Mouse (Mus musculus): ENCODE data around the gene Xntrpc.
A peak's percentile ranks its signal among the peaks of the same experiment; 100 is the strongest.

Gene Xntrpc

GRCm38 (mm10) chr7:102081784-102082183 lies 16.3 kb downstream of the Xntrpc start:
- no peak for DNase-seq (ENCODE audit: low read depth, low spot score)

GRCm38 (mm10) chr7:102082816-102083215 lies 17.3 kb downstream of the Xntrpc start, which contains the start of gene Trpc2:
Gene Trpc2 (plus strand): TSS chr7:102083116.
- no peak for DNase-seq (ENCODE audit: low read depth, low spot score)

DNA sequence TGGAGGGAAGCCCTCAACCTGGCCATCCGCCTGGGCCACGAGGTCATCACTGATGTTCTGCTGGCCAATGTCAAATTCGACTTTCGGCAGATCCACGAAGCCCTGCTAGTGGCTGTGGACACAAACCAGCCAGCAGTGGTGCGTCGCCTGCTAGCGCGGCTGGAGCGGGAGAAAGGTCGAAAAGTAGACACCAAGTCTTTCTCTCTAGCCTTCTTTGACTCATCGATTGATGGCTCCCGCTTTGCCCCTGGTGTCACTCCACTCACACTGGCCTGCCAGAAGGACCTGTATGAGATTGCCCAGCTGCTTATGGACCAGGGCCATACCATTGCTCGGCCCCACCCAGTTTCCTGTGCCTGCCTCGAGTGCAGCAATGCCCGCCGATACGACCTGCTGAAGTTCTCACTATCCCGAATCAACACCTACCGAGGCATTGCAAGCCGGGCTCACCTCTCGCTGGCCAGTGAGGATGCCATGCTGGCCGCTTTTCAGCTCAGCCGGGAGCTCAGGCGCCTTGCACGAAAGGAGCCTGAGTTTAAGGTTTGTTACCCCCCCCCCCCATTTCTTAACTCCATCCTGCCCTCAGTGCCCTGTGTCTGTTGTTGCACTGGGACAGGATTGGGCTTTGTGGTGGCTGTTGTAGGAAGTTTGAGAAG lies 18.7 kb downstream of the Xntrpc start:
- DNase-seq (ENCODE audit: low read depth, low spot score): no peak

DNA sequence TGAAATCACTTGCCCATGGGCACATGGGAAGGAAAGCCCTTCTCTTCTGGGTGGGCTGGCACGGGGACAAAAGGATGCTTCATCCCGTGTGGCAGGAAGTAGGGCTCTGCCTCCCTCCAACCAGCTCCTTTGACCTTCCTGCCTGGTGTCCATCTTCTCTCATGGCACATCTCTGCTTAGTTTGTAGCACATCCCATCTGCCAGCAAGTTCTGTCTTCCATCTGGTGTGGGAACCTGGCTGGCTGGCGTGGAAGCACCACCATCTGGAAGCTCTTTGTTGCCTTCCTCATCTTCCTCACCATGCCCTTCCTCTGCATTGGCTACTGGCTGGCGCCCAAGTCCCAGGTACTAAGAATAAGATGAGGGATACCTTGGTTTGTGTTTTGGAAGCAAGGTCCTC lies 21.8 kb downstream of the Xntrpc start:
- DNase-seq (ENCODE audit: low read depth, low spot score): no peak

- no peak for DNase-seq (ENCODE audit: low read depth, low spot score)
Observed at GRCm38 (mm10) chr7:102099760-102100661, 34.5 kb downstream of the Xntrpc start.

DNA sequence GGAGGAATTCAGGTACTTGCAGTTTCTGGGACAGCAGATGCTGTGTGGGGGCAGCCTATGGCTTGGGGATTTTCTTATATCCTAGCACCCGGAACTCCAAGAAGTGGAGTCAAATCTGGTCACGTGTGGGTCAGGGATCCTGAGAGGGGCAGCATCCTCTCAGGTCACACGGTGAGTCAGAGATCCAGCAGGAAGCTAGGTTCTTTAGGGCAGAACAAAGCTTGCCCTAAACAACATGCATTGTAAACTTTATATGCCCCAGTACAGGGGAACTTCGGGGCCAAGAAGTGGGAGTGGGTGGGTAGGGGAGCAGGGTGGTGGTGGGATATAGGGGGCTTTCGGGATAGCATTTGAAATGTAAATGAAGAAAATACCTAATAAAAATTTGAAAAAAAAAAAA lies 35.4 kb downstream of the Xntrpc start:
- DNase-seq (ENCODE audit: low read depth, low spot score): no peak

- no peak for DNase-seq (ENCODE audit: low read depth, low spot score)
Observed at GRCm38 (mm10) chr7:102101487-102101886, 36.0 kb downstream of the Xntrpc start, which contains the start of gene Art1. Gene Art1 (plus strand): TSS chr7:102101743.

GRCm38 (mm10) chr7:102102241-102102640 lies 36.7 kb downstream of the Xntrpc start:
- DNase-seq (ENCODE audit: low read depth, low spot score): peak; percentile 24

GRCm38 (mm10) chr7:102102696-102103095 lies 37.2 kb downstream of the Xntrpc start:
- DNase-seq (ENCODE audit: low read depth, low spot score): no peak

DNA sequence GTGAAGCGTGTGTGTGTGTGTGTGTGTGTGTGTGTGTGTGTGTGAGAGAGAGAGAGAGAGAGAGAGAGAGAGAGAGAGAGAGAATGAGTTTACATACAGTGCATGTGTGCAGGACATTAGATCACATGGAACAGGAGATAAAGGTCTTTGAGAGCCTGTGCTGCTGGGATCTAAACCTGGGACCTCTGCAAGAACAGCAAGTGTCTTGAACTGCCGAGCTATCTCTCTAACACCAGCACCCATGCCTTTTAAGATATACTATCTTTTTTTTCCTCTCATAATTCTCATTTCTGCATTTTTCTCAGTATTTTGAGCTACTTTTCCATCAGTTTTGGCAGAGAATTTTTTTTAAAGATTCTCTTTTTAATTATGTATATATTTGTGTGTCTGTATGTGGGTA lies 38.0 kb downstream of the Xntrpc start:
- no peak for DNase-seq (ENCODE audit: low read depth, low spot score)

- peak; percentile 16 for DNase-seq (ENCODE audit: low read depth, low spot score)
Observed at GRCm38 (mm10) chr7:102104126-102104525, 38.6 kb downstream of the Xntrpc start.

DNA sequence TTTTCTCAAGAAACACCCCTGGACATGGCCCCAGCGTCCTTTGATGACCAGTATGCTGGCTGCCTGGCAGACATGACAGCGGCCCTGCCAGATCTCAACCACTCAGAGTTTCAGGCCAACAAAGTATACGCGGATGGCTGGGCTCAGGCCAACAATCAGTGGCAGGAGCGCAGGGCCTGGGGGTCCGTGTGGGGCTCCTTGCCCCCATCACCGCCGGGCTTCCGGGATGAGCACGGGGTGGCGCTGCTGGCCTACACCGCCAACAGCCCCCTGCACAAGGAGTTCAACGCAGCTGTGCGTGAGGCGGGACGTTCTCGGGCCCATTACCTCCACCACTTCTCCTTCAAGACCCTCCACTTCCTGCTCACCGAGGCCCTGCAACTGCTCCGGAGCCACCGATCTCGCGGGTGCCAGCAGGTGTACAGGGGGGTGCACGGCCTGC lies 41.2 kb downstream of the Xntrpc start:
- no peak for DNase-seq (ENCODE audit: low read depth, low spot score)

DNA sequence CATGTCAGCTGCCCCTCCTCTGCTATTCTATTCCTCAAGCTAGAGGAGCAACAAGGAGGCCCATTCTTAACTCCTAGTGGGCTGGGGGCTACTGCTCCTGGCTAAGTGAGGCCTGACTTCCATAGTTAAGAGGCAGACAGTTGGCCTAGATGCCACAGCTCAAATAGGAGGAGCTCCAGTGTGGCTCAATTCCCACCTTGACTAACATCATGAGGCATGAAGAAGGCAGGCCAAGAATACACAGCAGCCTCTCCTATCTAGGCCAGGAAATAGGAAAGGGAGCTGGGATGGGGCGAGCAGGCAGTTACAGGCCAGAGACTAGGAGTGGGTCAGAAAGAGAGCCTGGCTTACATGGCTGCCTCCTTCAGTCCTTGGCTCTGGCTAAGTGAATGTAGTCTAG lies 42.7 kb downstream of the Xntrpc start:
- no peak for DNase-seq (ENCODE audit: low read depth, low spot score)

DNA sequence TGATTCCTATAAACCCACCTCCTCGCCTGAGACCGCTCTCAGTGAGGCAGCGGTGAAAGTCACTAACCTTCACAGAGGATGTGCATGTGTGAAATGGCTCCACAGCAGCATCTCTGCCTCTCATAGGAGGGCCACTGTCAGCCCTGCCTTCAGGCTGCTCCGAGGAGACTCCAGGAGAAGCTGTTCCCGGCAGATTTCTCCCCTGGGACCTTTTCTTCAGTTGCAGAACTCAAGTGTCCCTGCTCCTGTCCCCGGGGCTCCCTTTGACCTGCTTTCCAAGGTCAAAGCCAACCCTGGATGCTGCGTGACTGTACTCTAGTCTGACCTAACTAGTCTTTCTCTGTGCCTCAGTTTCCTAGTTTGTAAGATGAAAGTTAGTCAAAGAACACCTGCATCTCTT lies 43.7 kb downstream of the Xntrpc start, which contains the start of gene Art5:
Gene Art5 (minus strand): TSS at position 319 of the 400 bp plus-strand sequence.
- DNase-seq (ENCODE audit: low read depth, low spot score): no peak

- no peak for DNase-seq (ENCODE audit: low read depth, low spot score)
Observed at GRCm38 (mm10) chr7:102109746-102110145, 44.2 kb downstream of the Xntrpc start.

GRCm38 (mm10) chr7:102113151-102113729 lies 47.7 kb downstream of the Xntrpc start:
- DNase-seq (ENCODE audit: low read depth, low spot score): no peak

DNA sequence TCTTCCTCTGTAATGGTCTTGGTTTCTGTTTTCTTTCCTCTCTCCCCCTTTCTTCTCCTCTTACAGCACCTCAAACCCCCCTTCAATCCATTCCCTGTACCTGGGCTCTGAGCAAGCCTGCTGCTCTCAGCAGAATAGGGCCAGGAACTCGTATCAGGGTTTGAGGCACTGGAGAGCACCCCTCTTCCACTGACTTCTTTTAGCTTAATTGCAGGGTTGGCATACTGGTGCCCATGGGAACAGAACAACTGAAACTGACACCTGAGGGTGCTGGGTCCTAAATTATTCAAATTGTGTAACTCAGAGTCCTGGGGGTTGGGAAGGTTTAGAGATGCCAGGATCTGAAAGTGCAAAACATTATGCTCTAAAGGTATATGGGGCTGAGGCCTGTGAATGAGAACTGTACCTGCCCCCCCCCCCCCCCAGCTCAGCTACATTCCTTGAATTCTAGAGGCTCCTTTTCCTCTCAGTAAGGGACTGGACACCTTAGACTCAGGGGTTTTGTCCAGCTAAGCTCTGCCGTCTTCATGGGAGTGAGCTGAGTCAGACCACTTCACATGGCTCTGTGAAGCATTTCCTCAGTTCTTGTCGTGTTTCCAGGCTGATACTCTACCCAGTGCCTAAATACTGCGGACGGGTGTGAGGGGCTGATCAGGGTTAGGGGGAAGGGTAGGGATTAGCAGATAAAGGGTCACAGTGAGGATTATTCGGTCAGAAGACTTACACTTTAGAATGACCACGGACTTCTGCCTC lies 51.2 kb downstream of the Xntrpc start, which contains the start of gene Chrna10:
Gene Chrna10 (minus strand): TSS at position 250 of the 753 bp plus-strand sequence.
- DNase-seq (ENCODE audit: low read depth, low spot score): no peak

DNA sequence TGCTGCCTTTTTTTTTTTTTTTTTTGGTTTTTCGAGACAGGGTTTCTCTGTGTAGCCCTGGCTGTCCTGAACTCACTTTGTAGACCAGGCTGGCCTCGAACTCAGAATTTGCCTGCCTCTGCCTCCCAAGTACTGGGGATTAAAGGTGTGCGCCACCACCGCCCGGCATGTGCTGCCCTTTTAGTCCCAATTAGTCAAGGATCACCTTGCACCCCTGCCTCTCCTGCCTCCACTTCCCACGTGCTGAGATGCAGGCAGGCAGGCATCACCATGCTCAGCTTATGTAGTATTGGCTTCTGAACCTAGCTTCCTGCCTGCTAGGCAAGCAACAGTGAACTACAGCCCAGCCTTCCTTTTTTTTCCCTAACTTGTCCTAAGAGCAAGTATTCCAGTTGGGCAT lies 51.9 kb downstream of the Xntrpc start:
- DNase-seq (ENCODE audit: low read depth, low spot score): no peak

DNA sequence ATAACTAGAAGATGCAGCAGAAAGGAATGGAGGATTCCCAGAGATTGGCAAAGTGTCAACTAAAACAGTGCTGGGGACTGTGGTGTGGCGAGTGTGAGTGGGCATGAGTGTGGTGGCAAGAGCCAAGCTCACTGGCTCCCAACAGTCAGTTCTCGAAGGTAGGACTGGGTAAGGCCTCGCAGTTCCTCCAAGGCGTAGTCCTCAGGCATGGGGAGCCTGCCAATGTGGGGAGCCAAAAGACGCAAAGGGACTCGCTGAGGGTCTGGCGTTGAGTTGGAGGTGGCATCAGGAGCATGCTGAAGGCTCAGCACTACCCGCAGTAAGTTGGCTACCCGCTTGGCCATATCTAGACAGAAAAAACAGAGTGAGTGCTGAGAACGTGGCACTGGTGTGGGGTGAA lies 54.8 kb downstream of the Xntrpc start:
- DNase-seq (ENCODE audit: low read depth, low spot score): no peak

GRCm38 (mm10) chr7:102132395-102132794 lies 66.9 kb downstream of the Xntrpc start:
- DNase-seq (ENCODE audit: low read depth, low spot score): no peak

- DNase-seq (ENCODE audit: low read depth, low spot score): peak; percentile 4
Observed at GRCm38 (mm10) chr7:102137464-102137863, 72.0 kb downstream of the Xntrpc start.
